Mouse (Mus musculus) B cell, adult 2 months (primary cell): ENCODE measurements around the gene Rgs7.

Experiments
- DNase-seq, 2 experiments: peaks; one replicate each; pipeline ENCODE4 v3.0.0; 2022

Gene Rgs7

GRCm38 (mm10) chr1:175431356-175432053 lies 60.8 kb downstream of the Rgs7 start:
- no peak for DNase-seq

GRCm38 (mm10) chr1:175427112-175427511 lies 65.2 kb downstream of the Rgs7 start:
- DNase-seq, result no peak

- DNase-seq, result no peak
Observed at GRCm38 (mm10) chr1:175426393-175426792, 65.9 kb downstream of the Rgs7 start.

GRCm38 (mm10) chr1:175420883-175421282 lies 71.4 kb downstream of the Rgs7 start:
- no peak for DNase-seq

- DNase-seq, result no peak
Observed at GRCm38 (mm10) chr1:175415728-175416127, 76.6 kb downstream of the Rgs7 start.

- DNase-seq, result no peak
Observed at GRCm38 (mm10) chr1:175410399-175410798, 81.9 kb downstream of the Rgs7 start.

GRCm38 (mm10) chr1:175391894-175392293 lies 100.4 kb downstream of the Rgs7 start:
- no peak for DNase-seq

GRCm38 (mm10) chr1:175389250-175389649 lies 103.0 kb downstream of the Rgs7 start:
- DNase-seq, result no peak

GRCm38 (mm10) chr1:175385581-175386235 lies 106.6 kb downstream of the Rgs7 start:
- no peak for DNase-seq

GRCm38 (mm10) chr1:175372571-175372970 lies 119.7 kb downstream of the Rgs7 start:
- DNase-seq, result no peak

GRCm38 (mm10) chr1:175368062-175368461 lies 124.2 kb downstream of the Rgs7 start:
- DNase-seq, result no peak

- no peak for DNase-seq
Observed at GRCm38 (mm10) chr1:175363606-175364005, 128.7 kb downstream of the Rgs7 start.

GRCm38 (mm10) chr1:175359411-175360366 lies 132.6 kb downstream of the Rgs7 start:
- DNase-seq, result no peak

GRCm38 (mm10) chr1:175352921-175353320 lies 139.4 kb downstream of the Rgs7 start:
- DNase-seq, result no peak

GRCm38 (mm10) chr1:175346162-175346561 lies 146.1 kb downstream of the Rgs7 start:
- DNase-seq, result no peak

- DNase-seq, result no peak
Observed at GRCm38 (mm10) chr1:175336191-175336590, 156.1 kb downstream of the Rgs7 start.

GRCm38 (mm10) chr1:175333041-175333854 lies 159.1 kb downstream of the Rgs7 start:
- no peak for DNase-seq

- DNase-seq, result no peak
Observed at GRCm38 (mm10) chr1:175329934-175330471, 162.3 kb downstream of the Rgs7 start.

GRCm38 (mm10) chr1:175322781-175323180 lies 169.5 kb downstream of the Rgs7 start:
- no peak for DNase-seq

- DNase-seq, result no peak
Observed at GRCm38 (mm10) chr1:175319205-175319604, 173.1 kb downstream of the Rgs7 start.

- no peak for DNase-seq
Observed at GRCm38 (mm10) chr1:175317264-175317663, 175.0 kb downstream of the Rgs7 start.

GRCm38 (mm10) chr1:175307604-175308003 lies 184.7 kb downstream of the Rgs7 start:
- no peak for DNase-seq
